12 mouse cellular contexts compared by ENCODE assay signal in genomic region chr13:59453582-59453981, GRCm38 (mm10).
A peak's percentile ranks its signal among the peaks of the same experiment; 100 is the strongest.
DNase-seq lines count a peak whose midpoint lies in the region; ATAC-seq and TF ChIP-seq lines count a peak whose summit lies in the region.
"Had no signal": no experiment of that assay in that cellular context is flagged by ENCODE, and none has a peak within 500 bp of the region (broad histone marks: within the 10 kb centered on the region; RNA-seq: fewer than 3 reads in every experiment).

No protein-coding gene starts in this region.

- no peak for TF ChIP-seq CTCF in stomach, postnatal 0 days (IDR thresholded peaks at IDR 0.05; ENCODE audit: low read depth)

- H3K4me1 ChIP-seq in hindbrain, embryonic 11.5 days (replicated peaks; ENCODE audit: control insufficient read depth, insufficient read depth, low read length): no peaks in the 10 kb centered on the region
- peaks cover 10% of the 10 kb centered on the region for H3K4me1 ChIP-seq in hindbrain, embryonic 12.5 days
- H3K4me1 ChIP-seq in stomach, embryonic 16.5 days (ENCODE audit: control insufficient read depth, insufficient read depth, low read length): peaks cover 8% of the 10 kb centered on the region; the same call in 1 of the 2 replicates
- H3K4me1 ChIP-seq in stomach, postnatal 0 days (replicated peaks; ENCODE audit: control insufficient read depth, insufficient read depth): peaks cover 2% of the 10 kb centered on the region; the same call in 1 of the 2 replicates
- H3K4me1 ChIP-seq in intestine, embryonic 15.5 days (replicated peaks): peaks cover 12% of the 10 kb centered on the region
- H3K4me1 ChIP-seq in limb, embryonic 15.5 days: peaks cover 15% of the 10 kb centered on the region
- peaks cover 13% of the 10 kb centered on the region for H3K4me1 ChIP-seq in heart, embryonic 11.5 days (ENCODE audit: control insufficient read depth, insufficient read depth, low read length)

- no peak overlapping the region for H3K9ac ChIP-seq in hindbrain, embryonic 11.5 days (ENCODE audit: low read depth, low read length)
- no peak overlapping the region for H3K9ac ChIP-seq in hindbrain, embryonic 12.5 days
- no peak overlapping the region for H3K9ac ChIP-seq in stomach, embryonic 16.5 days (ENCODE audit: low read length)
- no peak overlapping the region for H3K9ac ChIP-seq in stomach, postnatal 0 days (ENCODE audit: low read length)
- no peak overlapping the region for H3K9ac ChIP-seq in intestine, embryonic 15.5 days
- H3K9ac ChIP-seq in limb, embryonic 15.5 days: no peak overlapping the region
- no peak overlapping the region for H3K9ac ChIP-seq in heart, embryonic 11.5 days (ENCODE audit: low read depth, low read length)
- H3K9ac ChIP-seq: liver, embryonic 15.5 days; midbrain, embryonic 15.5 days had no signal

- no peaks in the 10 kb centered on the region for H3K9me3 ChIP-seq in hindbrain, embryonic 11.5 days (ENCODE audit: control insufficient read depth, low read length)
- no peaks in the 10 kb centered on the region for H3K9me3 ChIP-seq in hindbrain, embryonic 12.5 days (replicated peaks)
- H3K9me3 ChIP-seq in stomach, embryonic 16.5 days (replicated peaks; ENCODE audit: control insufficient read depth, low read length): no peaks in the 10 kb centered on the region
- H3K9me3 ChIP-seq in stomach, postnatal 0 days (ENCODE audit: control insufficient read depth, low read length): no peaks in the 10 kb centered on the region
- H3K9me3 ChIP-seq in intestine, embryonic 15.5 days: no peaks in the 10 kb centered on the region
- no peaks in the 10 kb centered on the region for H3K9me3 ChIP-seq in limb, embryonic 15.5 days
- H3K9me3 ChIP-seq in heart, embryonic 11.5 days (replicated peaks; ENCODE audit: control insufficient read depth, low read length): no peaks in the 10 kb centered on the region
- H3K9me3 ChIP-seq: liver, embryonic 15.5 days; midbrain, embryonic 15.5 days had no signal

- H3K27me3 ChIP-seq in hindbrain, embryonic 11.5 days (ENCODE audit: control insufficient read depth, insufficient read depth, low read length): no peaks in the 10 kb centered on the region
- H3K27me3 ChIP-seq in hindbrain, embryonic 12.5 days: no peaks in the 10 kb centered on the region
- no peaks in the 10 kb centered on the region for H3K27me3 ChIP-seq in stomach, embryonic 16.5 days (ENCODE audit: control insufficient read depth, insufficient read depth, low read length)
- no peaks in the 10 kb centered on the region for H3K27me3 ChIP-seq in stomach, postnatal 0 days (ENCODE audit: control insufficient read depth, insufficient read depth, low read length)
- no peaks in the 10 kb centered on the region for H3K27me3 ChIP-seq in intestine, embryonic 15.5 days (replicated peaks)
- H3K27me3 ChIP-seq in limb, embryonic 15.5 days: no peaks in the 10 kb centered on the region
- H3K27me3 ChIP-seq in heart, embryonic 11.5 days (ENCODE audit: control insufficient read depth, insufficient read depth, low read length): no peaks in the 10 kb centered on the region
- H3K27me3 ChIP-seq: liver, embryonic 15.5 days; midbrain, embryonic 15.5 days had no signal

- DNase-seq in hindbrain, embryonic 11.5 days (ENCODE audit: low spot score): no peak
- no peak for DNase-seq in stomach, postnatal 0 days (ENCODE audit: low spot score)
- no peak for DNase-seq in spleen, adult 18-20 months
- DNase-seq: right cerebral cortex, postnatal 4 days; thymus, adult 18-20 months had no signal

- 73% methylated on average over 6 of the region's 6 CpGs for WGBS in hindbrain, embryonic 11.5 days
- WGBS in hindbrain, embryonic 12.5 days: 69% methylated on average over 6 of the region's 6 CpGs
- 43% methylated on average over 6 of the region's 6 CpGs for WGBS in stomach, embryonic 16.5 days
- 39% methylated on average over 6 of the region's 6 CpGs for WGBS in stomach, postnatal 0 days
- 40% methylated on average over 6 of the region's 6 CpGs for WGBS in intestine, embryonic 15.5 days
- 37% methylated on average over 6 of the region's 6 CpGs for WGBS in limb, embryonic 15.5 days
- 69% methylated on average over 6 of the region's 6 CpGs for WGBS in heart, embryonic 11.5 days (ENCODE audit: insufficient replicate concordance)

- no peak for TF ChIP-seq EP300 in stomach, postnatal 0 days (optimal IDR thresholded peaks at IDR 0.05)

- ATAC-seq in hindbrain, embryonic 11.5 days (ENCODE audit: low FRiP score): no peak
- ATAC-seq in hindbrain, embryonic 12.5 days (ENCODE audit: low FRiP score): no peak
- peak; percentile 34; the same call in 1 of the 2 replicates for ATAC-seq in stomach, embryonic 16.5 days (ENCODE audit: insufficient read depth, low FRiP score)
- ATAC-seq in stomach, postnatal 0 days (ENCODE audit: low FRiP score, low TSS enrichment): no peak
- peak; percentile 56 for ATAC-seq in intestine, embryonic 15.5 days
- no peak for ATAC-seq in limb, embryonic 15.5 days (ENCODE audit: insufficient number of reproducible peaks, low FRiP score, low TSS enrichment, low read depth)
- no peak for ATAC-seq in heart, embryonic 11.5 days (replicated peaks; ENCODE audit: insufficient number of reproducible peaks, low FRiP score, low TSS enrichment)
- ATAC-seq: midbrain, embryonic 15.5 days had no signal

- no peaks in the 10 kb centered on the region for H3K36me3 ChIP-seq in hindbrain, embryonic 11.5 days (ENCODE audit: control insufficient read depth, insufficient read depth, low read length)
- H3K36me3 ChIP-seq in hindbrain, embryonic 12.5 days: no peaks in the 10 kb centered on the region
- H3K36me3 ChIP-seq in stomach, embryonic 16.5 days (ENCODE audit: control insufficient read depth, insufficient read depth, low read length): no peaks in the 10 kb centered on the region
- no peaks in the 10 kb centered on the region; the same call in 1 of the 2 replicates for H3K36me3 ChIP-seq in stomach, postnatal 0 days (ENCODE audit: control insufficient read depth, insufficient read depth, low read length)
- H3K36me3 ChIP-seq in intestine, embryonic 15.5 days: peaks cover 2% of the 10 kb centered on the region; the same call in 1 of the 2 replicates
- no peaks in the 10 kb centered on the region for H3K36me3 ChIP-seq in limb, embryonic 15.5 days
- H3K36me3 ChIP-seq in heart, embryonic 11.5 days (ENCODE audit: control insufficient read depth, insufficient read depth, low read length): no peaks in the 10 kb centered on the region
- H3K36me3 ChIP-seq: liver, embryonic 15.5 days; midbrain, embryonic 15.5 days had no signal

- no peak overlapping the region for H3K4me2 ChIP-seq in hindbrain, embryonic 11.5 days (replicated peaks; ENCODE audit: low read depth, low read length)
- no peak overlapping the region for H3K4me2 ChIP-seq in hindbrain, embryonic 12.5 days (replicated peaks)
- no peak overlapping the region for H3K4me2 ChIP-seq in stomach, embryonic 16.5 days (ENCODE audit: low read depth, low read length)
- no peak overlapping the region for H3K4me2 ChIP-seq in stomach, postnatal 0 days (replicated peaks; ENCODE audit: low read depth)
- H3K4me2 ChIP-seq in intestine, embryonic 15.5 days (replicated peaks): no peak overlapping the region
- H3K4me2 ChIP-seq in limb, embryonic 15.5 days: no peak overlapping the region
- H3K4me2 ChIP-seq in heart, embryonic 11.5 days: no peak overlapping the region
- H3K4me2 ChIP-seq: liver, embryonic 15.5 days; midbrain, embryonic 15.5 days had no signal

- 0 out of 2 replicates have a peak overlapping the region, but pooled peaks have one; percentile 3 for H3K27ac ChIP-seq in hindbrain, embryonic 11.5 days (ENCODE audit: low read depth, low read length)
- H3K27ac ChIP-seq in hindbrain, embryonic 12.5 days: no peak overlapping the region
- H3K27ac ChIP-seq in stomach, embryonic 16.5 days (ENCODE audit: low read length): no peak overlapping the region
- no peak overlapping the region for H3K27ac ChIP-seq in stomach, postnatal 0 days (replicated peaks)
- no peak overlapping the region for H3K27ac ChIP-seq in intestine, embryonic 15.5 days
- 0 out of 2 replicates have a peak overlapping the region, but pooled peaks have one; percentile 6 for H3K27ac ChIP-seq in limb, embryonic 15.5 days
- no peak overlapping the region for H3K27ac ChIP-seq in heart, embryonic 11.5 days (ENCODE audit: low read depth, low read length)
- H3K27ac ChIP-seq: liver, embryonic 15.5 days; midbrain, embryonic 15.5 days had no signal

- H3K4me3 ChIP-seq in hindbrain, embryonic 11.5 days (ENCODE audit: low read depth, low read length): no peak overlapping the region
- H3K4me3 ChIP-seq in hindbrain, embryonic 12.5 days: no peak overlapping the region
- H3K4me3 ChIP-seq in stomach, embryonic 16.5 days (replicated peaks; ENCODE audit: low read length): no peak overlapping the region
- H3K4me3 ChIP-seq in stomach, postnatal 0 days (ENCODE audit: low read depth, low read length): no peak overlapping the region
- no peak overlapping the region for H3K4me3 ChIP-seq in intestine, embryonic 15.5 days (replicated peaks)
- H3K4me3 ChIP-seq in limb, embryonic 15.5 days: no peak overlapping the region
- H3K4me3 ChIP-seq in heart, embryonic 11.5 days (ENCODE audit: low read depth, low read length): no peak overlapping the region
- H3K4me3 ChIP-seq: liver, embryonic 15.5 days; midbrain, embryonic 15.5 days had no signal

Comparison
In these comparisons a context has a peak if more than half of its experiments do, and no peak if none do; other contexts are left out.
1. ATAC-seq: peak in stomach, embryonic 16.5 days (single experiment) and intestine, embryonic 15.5 days (single experiment); none in hindbrain, embryonic 11.5 days (single experiment), hindbrain, embryonic 12.5 days (single experiment), stomach, postnatal 0 days (single experiment), limb, embryonic 15.5 days (single experiment) and heart, embryonic 11.5 days (single experiment).
2. H3K27ac ChIP-seq: peak in hindbrain, embryonic 11.5 days (single experiment) and limb, embryonic 15.5 days (single experiment); none in hindbrain, embryonic 12.5 days (single experiment), stomach, embryonic 16.5 days (single experiment), stomach, postnatal 0 days (single experiment), intestine, embryonic 15.5 days (single experiment) and heart, embryonic 11.5 days (single experiment).